Mouse (Mus musculus) CD4-positive, CD25-positive, alpha-beta regulatory T cell, adult 4 months (primary cell): ENCODE data around the gene Krtap9-3. TPM values are rescaled to one million over a fixed set of nuclear protein-coding genes. Genes with fewer than 3 reads are reported as not detected.

Experiments used
- ATAC-seq: one replicate; pipeline ENCODE4 v1.8.0; 2017
- polyA plus RNA-seq, 2 experiments: library from polyadenylated mRNA; unstranded; fragments of 100-300 nt; shearing (Covaris generic); gene quantifications; one replicate each; pipeline ENCODE4 v1.2.1; 2017

The Krtap9-3 gene
- polyA plus RNA-seq, 2 experiments from 2014 or later: not detected

- ATAC-seq: no peak
Measured at GRCm38 (mm10) chr11:99562580-99562979, 35.3 kb downstream of the Krtap9-3 start.

GRCm38 (mm10) chr11:99559366-99559765 lies 38.5 kb downstream of the Krtap9-3 start, which contains the start of gene Gm11939:
TSS of gene Gm11939 (minus strand) at chr11:99559466.
- ATAC-seq: no peak

GRCm38 (mm10) chr11:99557976-99558745 lies 39.7 kb downstream of the Krtap9-3 start:
- no peak for ATAC-seq

- no peak for ATAC-seq
Measured at GRCm38 (mm10) chr11:99556753-99557152, 41.2 kb downstream of the Krtap9-3 start, which contains the start of gene Krtap3-2. TSS of gene Krtap3-2 (minus strand) at chr11:99556853.

GRCm38 (mm10) chr11:99556195-99556594 lies 41.7 kb downstream of the Krtap9-3 start:
- no peak for ATAC-seq

- no peak for ATAC-seq
Measured at GRCm38 (mm10) chr11:99550765-99551164, 47.1 kb downstream of the Krtap9-3 start, which contains the start of gene Krtap3-3. TSS of gene Krtap3-3 (minus strand) at chr11:99550865.

GRCm38 (mm10) chr11:99547892-99548291 lies 50.0 kb downstream of the Krtap9-3 start:
- ATAC-seq: no peak

Other genes starting within 250 kb of the Krtap9-3 start
- gene Krt27, start 247.0 kb downstream of the Krtap9-3 start, polyA plus RNA-seq: not detected
- not detected for gene Krt28, start 223.2 kb downstream of the Krtap9-3 start, polyA plus RNA-seq
- 1 to 10 TPM; 8.8 to 9.7 TPM for gene Krt10, start 208.7 kb downstream of the Krtap9-3 start, polyA plus RNA-seq
- gene Krt12, start 175.8 kb downstream of the Krtap9-3 start, polyA plus RNA-seq: not detected
- gene Krt20, start 160.0 kb downstream of the Krtap9-3 start, polyA plus RNA-seq: not detected
- not detected for gene Krt23, start 105.0 kb downstream of the Krtap9-3 start, polyA plus RNA-seq
- gene Krt39, start 76.8 kb downstream of the Krtap9-3 start, polyA plus RNA-seq: not detected
- gene Krt40, start 54.9 kb downstream of the Krtap9-3 start, polyA plus RNA-seq: not detected
- gene Krtap3-3, start 47.2 kb downstream of the Krtap9-3 start, polyA plus RNA-seq: not detected
- gene Krtap3-2, start 41.3 kb downstream of the Krtap9-3 start, polyA plus RNA-seq: not detected
- gene Gm11939, start 38.6 kb downstream of the Krtap9-3 start, polyA plus RNA-seq: not detected
- not detected for gene Krtap3-1, start 31.5 kb downstream of the Krtap9-3 start, polyA plus RNA-seq
- not detected for gene Krtap1-5, start 17.1 kb downstream of the Krtap9-3 start, polyA plus RNA-seq
- not detected for gene Krtap1-4, start 14.5 kb downstream of the Krtap9-3 start, polyA plus RNA-seq
- not detected for gene Krtap1-3, start 6.8 kb downstream of the Krtap9-3 start, polyA plus RNA-seq
- not detected for gene Gm11938, start 5.2 kb upstream of the Krtap9-3 start, polyA plus RNA-seq
- gene Gm11937, start 12.1 kb upstream of the Krtap9-3 start, polyA plus RNA-seq: not detected
- gene Krtap2-4, start 16.7 kb upstream of the Krtap9-3 start, polyA plus RNA-seq: not detected
- not detected for gene Gm11562, start 22.3 kb upstream of the Krtap9-3 start, polyA plus RNA-seq
- gene Krtap4-1, start 30.1 kb upstream of the Krtap9-3 start, polyA plus RNA-seq: not detected
- not detected for gene Krtap4-2, start 37.0 kb upstream of the Krtap9-3 start, polyA plus RNA-seq
- gene Krtap4-7, start 46.0 kb upstream of the Krtap9-3 start, polyA plus RNA-seq: not detected
- not detected for gene Gm11555, start 52.1 kb upstream of the Krtap9-3 start, polyA plus RNA-seq
- not detected for gene Gm11563, start 60.9 kb upstream of the Krtap9-3 start, polyA plus RNA-seq
- gene Krtap4-6, start 67.9 kb upstream of the Krtap9-3 start, polyA plus RNA-seq: not detected
- gene Gm14190, start 92.6 kb upstream of the Krtap9-3 start, polyA plus RNA-seq: not detected
- gene Gm14180, start 136.2 kb upstream of the Krtap9-3 start, polyA plus RNA-seq: not detected
- not detected for gene Gm11595, start 174.8 kb upstream of the Krtap9-3 start, polyA plus RNA-seq
- gene Krtap4-8, start 182.6 kb upstream of the Krtap9-3 start, polyA plus RNA-seq: not detected
- gene Krtap4-9, start 187.1 kb upstream of the Krtap9-3 start, polyA plus RNA-seq: not detected
- not detected for gene Gm11596, start 195.4 kb upstream of the Krtap9-3 start, polyA plus RNA-seq
- not detected for gene Gm11569, start 200.8 kb upstream of the Krtap9-3 start, polyA plus RNA-seq
- not detected for gene Gm11554, start 206.3 kb upstream of the Krtap9-3 start, polyA plus RNA-seq
- not detected for gene Krtap4-13, start 211.8 kb upstream of the Krtap9-3 start, polyA plus RNA-seq
- not detected for gene Gm11564, start 217.6 kb upstream of the Krtap9-3 start, polyA plus RNA-seq
- gene 2300003K06Rik, start 240.0 kb upstream of the Krtap9-3 start, polyA plus RNA-seq: not detected